Mouse (Mus musculus) lung, postnatal 10 days (tissue): ENCODE data around the gene Cenpj.

Experiments used
- DNase-seq: peaks from one replicate; pipeline ENCODE4 v3.0.0; 2021

Gene Cenpj

GRCm38 (mm10) chr14:56575416-56575815, at the start of gene Cenpj, which contains the start of gene Parp4:
Gene Cenpj, minus strand, starts transcription at chr14:56575425.
Gene Parp4, plus strand, starts transcription at chr14:56575619.
- DNase-seq, result peak; percentile 95

- peak; percentile 6 for DNase-seq
Observed at GRCm38 (mm10) chr14:56620425-56620824, 45.2 kb upstream of the Cenpj start.

- no peak for DNase-seq
Observed at GRCm38 (mm10) chr14:56617470-56617869, 42.2 kb upstream of the Cenpj start.

- no peak for DNase-seq
Observed at GRCm38 (mm10) chr14:56613212-56613611, 38.0 kb upstream of the Cenpj start.

GRCm38 (mm10) chr14:56605136-56605535, 29.9 kb upstream of the Cenpj start:
- no peak for DNase-seq

- DNase-seq, result no peak
Observed at GRCm38 (mm10) chr14:56604438-56604837, 29.2 kb upstream of the Cenpj start.

GRCm38 (mm10) chr14:56602069-56602468, 26.8 kb upstream of the Cenpj start:
- DNase-seq, result peak; percentile 15

GRCm38 (mm10) chr14:56598759-56599158, 23.5 kb upstream of the Cenpj start:
- DNase-seq, result peak; percentile 67

GRCm38 (mm10) chr14:56594811-56595210, 19.6 kb upstream of the Cenpj start:
- no peak for DNase-seq

- no peak for DNase-seq
Observed at GRCm38 (mm10) chr14:56592191-56592590, 17.0 kb upstream of the Cenpj start.

GRCm38 (mm10) chr14:56582294-56582693, 7.1 kb upstream of the Cenpj start:
- no peak for DNase-seq

- DNase-seq, result no peak
Observed at GRCm38 (mm10) chr14:56581117-56581516, 5.9 kb upstream of the Cenpj start.

GRCm38 (mm10) chr14:56579011-56579410, 3.8 kb upstream of the Cenpj start:
- DNase-seq, result no peak

GRCm38 (mm10) chr14:56575969-56576901, 1.0 kb upstream of the Cenpj start:
- no peak for DNase-seq

GRCm38 (mm10) chr14:56572546-56572945, 2.7 kb downstream of the Cenpj start:
- DNase-seq, result no peak

GRCm38 (mm10) chr14:56571310-56572093, 3.7 kb downstream of the Cenpj start:
- peak; percentile 97 for DNase-seq

GRCm38 (mm10) chr14:56569041-56569440, 6.2 kb downstream of the Cenpj start:
- no peak for DNase-seq

- DNase-seq, result no peak
Observed at GRCm38 (mm10) chr14:56567476-56567875, 7.7 kb downstream of the Cenpj start.

GRCm38 (mm10) chr14:56559134-56559533, 16.1 kb downstream of the Cenpj start:
- DNase-seq, result no peak

- no peak for DNase-seq
Observed at GRCm38 (mm10) chr14:56554716-56555115, 20.5 kb downstream of the Cenpj start.

GRCm38 (mm10) chr14:56553331-56553730, 21.9 kb downstream of the Cenpj start:
- DNase-seq, result no peak

GRCm38 (mm10) chr14:56552924-56553323, 22.3 kb downstream of the Cenpj start:
- DNase-seq, result no peak

- DNase-seq, result no peak
Observed at GRCm38 (mm10) chr14:56550960-56551359, 24.3 kb downstream of the Cenpj start.

GRCm38 (mm10) chr14:56545491-56545890, 29.7 kb downstream of the Cenpj start:
- no peak for DNase-seq
